Mouse (Mus musculus) stomach, postnatal 0 days (tissue): ENCODE results near the gene Syt1.

Experiments
- CTCF ChIP-seq: IDR thresholded peaks from 2 replicates; pipeline ENCODE4 v1.5.1; 2016; ENCODE audit warnings: antibody characterized with exemption, low read depth, mild to moderate bottlenecking, moderate library complexity
- EP300 ChIP-seq: optimal IDR thresholded peaks from 2 replicates; pipeline ENCODE3; 2016; ENCODE audit warnings: antibody characterized with exemption

DNA sequence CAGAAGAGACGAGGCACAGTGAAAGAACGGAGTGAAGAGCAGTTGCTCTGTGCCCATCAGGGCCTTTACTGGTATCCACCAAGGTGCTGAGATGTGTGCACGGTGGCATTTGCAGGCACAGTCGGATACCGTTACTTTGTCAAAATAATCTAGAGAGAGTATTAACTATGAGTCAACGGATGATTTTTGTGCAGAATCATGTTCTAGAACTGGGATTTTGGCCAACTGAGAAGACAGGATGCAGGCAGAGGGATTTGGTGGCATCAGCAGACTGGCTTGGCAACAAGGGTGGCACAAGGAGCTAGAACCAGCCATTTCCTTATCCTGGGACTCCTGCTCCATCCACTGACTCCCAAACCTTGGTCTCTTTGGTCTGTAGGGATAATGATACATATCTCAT lies 443.3 kb downstream of the Syt1 start:
- TF ChIP-seq CTCF (no peak), EP300 (no peak)
